Mouse (Mus musculus) gastrocnemius, adult 2 months (tissue): ENCODE measurements around the gene Tymp. TPM values are rescaled to one million over a fixed set of nuclear protein-coding genes. Genes with fewer than 3 reads are reported as not detected.
A peak's percentile ranks its signal among the peaks of the same experiment; 100 is the strongest.

Experiments used
- DNase-seq: peaks from one replicate; pipeline ENCODE4 v3.0.0; 2022
- H3K27ac ChIP-seq: fragments of 200-600 bp; 2 replicates; pipeline ENCODE4 v1.8.1; 2022; ENCODE audit warnings: mild to moderate bottlenecking
- H3K4me3 ChIP-seq: fragments of 200-600 bp; 2 replicates; pipeline ENCODE4 v1.8.1; 2022; ENCODE audit warnings: mild to moderate bottlenecking, moderate library complexity
- CTCF ChIP-seq: fragments of 200-600 bp; IDR thresholded peaks from 2 replicates; pipeline ENCODE4 v1.8.1; 2022; ENCODE audit warnings: antibody characterized with exemption, mild to moderate bottlenecking, moderate library complexity
- intact Hi-C: fragments of 180-260 bp; cut with DNase I; formaldehyde crosslinking; loops from one replicate; pipeline ENCODE4 v1.15.1; 2025
- total RNA-seq, 2 experiments: library from RNA; stranded (reverse); gene quantifications; 2 replicates each; pipeline ENCODE4 v1.2.3; 2021

Tymp gene
- total RNA-seq, 2 experiments from 2014 or later = 0.25 to 0.64 TPM

- intact Hi-C loops = loop anchor here (5.0 kb wide), 1 partner anchor 95 kb away; no protein-coding TSS in a partner anchor
- Histone ChIP-seq H3K27ac (no peak overlapping the region), H3K4me3 (no peak overlapping the region)
- TF ChIP-seq CTCF = no peak
- no peak for DNase-seq
Measured at GRCm38 (mm10) chr15:89372068-89372467, 4.8 kb downstream of the Tymp start.

DNA sequence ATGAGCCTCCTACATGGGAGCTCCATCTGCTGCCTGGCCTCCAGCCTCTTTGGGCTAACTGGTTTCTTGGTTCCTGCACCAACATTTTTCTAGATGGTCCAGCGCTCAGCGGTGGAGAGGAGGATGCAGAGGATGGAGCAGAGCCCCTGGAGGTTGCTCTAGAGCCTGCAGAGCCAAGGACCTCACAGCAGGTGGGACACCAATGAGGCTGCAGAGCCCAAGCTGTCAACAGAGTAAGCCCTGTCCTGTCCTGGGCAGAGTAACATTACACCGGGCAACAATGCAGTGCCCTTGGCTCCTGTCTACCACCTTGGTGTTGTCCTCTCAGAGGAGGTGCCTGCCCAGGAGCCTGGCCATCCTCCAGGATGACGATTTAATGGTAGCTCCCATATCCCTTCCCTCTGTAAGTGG, 11.7 kb downstream of the Tymp start:
- intact Hi-C loops = no loop called here
- no peak for TF ChIP-seq CTCF
- Histone ChIP-seq H3K27ac (no peak overlapping the region), H3K4me3 (no peak overlapping the region)
- DNase-seq = no peak

DNA sequence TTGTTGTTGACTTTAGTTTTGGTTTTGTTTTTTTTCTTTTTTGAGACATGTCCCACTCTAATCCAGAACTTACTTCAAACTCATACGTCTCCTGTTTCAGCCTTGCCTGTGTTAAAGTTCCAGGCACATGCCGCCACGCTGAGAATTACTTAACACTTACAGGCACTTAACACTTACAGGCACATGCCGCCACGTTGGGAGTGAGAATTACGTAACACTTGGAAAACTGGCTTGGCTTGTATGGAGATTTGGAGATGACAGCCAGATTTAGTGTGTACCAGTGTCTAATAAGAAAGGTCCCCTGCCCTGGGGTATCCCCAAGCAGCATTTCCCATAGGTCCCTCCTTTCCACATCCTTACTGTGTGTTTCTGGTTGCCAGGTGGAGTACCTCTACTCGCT, 13.8 kb downstream of the Tymp start:
- no peak for TF ChIP-seq CTCF
- DNase-seq = no peak
- intact Hi-C loops = no loop called here
- Histone ChIP-seq H3K4me3 (no peak overlapping the region), H3K27ac (no peak overlapping the region)

GRCm38 (mm10) chr15:89358784-89359183, 18.1 kb downstream of the Tymp start:
- no peak for TF ChIP-seq CTCF
- intact Hi-C loops = loop anchor here (10.0 kb wide), 1 partner anchor 176 kb away; no protein-coding TSS in a partner anchor
- no peak overlapping the region for H3K4me3 ChIP-seq
- no peak overlapping the region for H3K27ac ChIP-seq
- DNase-seq = no peak

GRCm38 (mm10) chr15:89356372-89356771, 20.5 kb downstream of the Tymp start:
- peak overlapping the region; percentile 94 for H3K27ac ChIP-seq
- DNase-seq = no peak
- intact Hi-C loops = loop anchor here (2.0 to 10.0 kb wide), 3 partner anchors 72 to 538 kb away; partner anchors contain the start of genes Alg12, C730034F03Rik, Chkb and Creld2
- peak overlapping the region; percentile 96 for H3K4me3 ChIP-seq
- TF ChIP-seq CTCF = no peak

GRCm38 (mm10) chr15:89355241-89356187, 21.3 kb downstream of the Tymp start, which contains the start of the genes Lmf2 and Ncaph2:
Gene Lmf2 (minus strand): TSS chr15:89355659.
Gene Ncaph2 (plus strand): TSS chr15:89355719.
- Histone ChIP-seq H3K27ac (peak within 1 kb of the TSS; percentile 94), H3K4me3 (peak within 1 kb of the TSS; percentile 96)
- DNase-seq = peak; percentile 97
- no peak for TF ChIP-seq CTCF
- intact Hi-C loops = loop anchor here (1.0 to 10.0 kb wide), 5 partner anchors 18 to 537 kb away; partner anchors contain the start of genes Alg12, C730034F03Rik, Chkb and Creld2

GRCm38 (mm10) chr15:89354455-89354854, 22.4 kb downstream of the Tymp start:
- DNase-seq = no peak
- H3K4me3 ChIP-seq = peak overlapping the region; percentile 96
- H3K27ac ChIP-seq = peak overlapping the region; percentile 94
- intact Hi-C loops = loop anchor here (2.0 to 10.0 kb wide), 2 partner anchors 38 to 180 kb away; no protein-coding TSS in a partner anchor
- TF ChIP-seq CTCF = no peak

GRCm38 (mm10) chr15:89353837-89354236, 23.0 kb downstream of the Tymp start:
- intact Hi-C loops = loop anchor here (2.0 to 10.0 kb wide), 2 partner anchors 37 to 181 kb away; no protein-coding TSS in a partner anchor
- DNase-seq = no peak
- no peak overlapping the region; the same call in 1 of the 2 replicates for H3K4me3 ChIP-seq
- no peak overlapping the region for H3K27ac ChIP-seq
- no peak for TF ChIP-seq CTCF

DNA sequence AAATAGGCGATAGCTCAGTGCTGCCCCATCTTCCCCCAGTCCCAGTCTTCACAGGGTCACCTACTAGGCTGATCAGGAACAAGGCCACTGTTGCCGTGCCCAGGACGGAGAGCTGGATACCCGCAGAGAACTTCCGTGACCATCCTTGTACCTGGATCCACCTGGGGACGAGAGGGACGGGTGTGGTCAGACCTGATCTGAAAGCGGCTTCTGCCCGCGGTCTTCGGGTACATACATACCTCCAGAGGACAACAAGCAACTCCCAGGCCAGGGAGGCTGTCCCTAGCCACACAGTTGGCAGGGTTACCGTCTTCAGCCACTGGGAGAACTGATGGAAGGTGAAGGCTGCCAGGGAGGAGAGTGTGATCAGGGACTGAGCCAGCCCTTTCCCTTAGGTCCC, 24.0 kb downstream of the Tymp start:
- H3K27ac ChIP-seq = no peak overlapping the region
- intact Hi-C loops = loop anchor here (10.0 kb wide), 1 partner anchor 182 kb away; no protein-coding TSS in a partner anchor
- no peak for DNase-seq
- H3K4me3 ChIP-seq = no peak overlapping the region
- no peak for TF ChIP-seq CTCF

- no peak overlapping the region for H3K27ac ChIP-seq
- no peak for TF ChIP-seq CTCF
Measured at GRCm38 (mm10) chr15:89352054-89352453, 24.8 kb downstream of the Tymp start.

DNA sequence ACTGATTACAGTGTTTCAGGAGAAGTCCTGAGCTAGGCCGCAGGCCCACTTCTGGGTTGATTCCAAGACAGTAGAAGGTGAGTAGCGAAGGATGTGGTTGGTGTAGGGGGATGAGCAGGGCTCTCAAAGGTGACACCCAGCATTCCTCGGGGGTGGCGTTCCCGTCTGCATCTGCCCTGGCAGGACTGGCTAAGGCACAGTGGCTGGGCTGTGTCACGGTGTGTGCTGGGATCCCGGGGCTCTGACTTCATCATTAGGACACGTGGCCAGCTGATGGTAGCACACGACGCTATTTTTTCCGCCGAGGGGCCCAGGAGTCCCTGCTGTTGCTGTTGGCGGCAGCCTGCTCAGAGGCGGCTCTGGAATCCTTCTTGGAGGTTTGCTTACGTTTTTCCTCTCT, 25.5 kb downstream of the Tymp start:
- no peak for DNase-seq
- H3K27ac ChIP-seq = peak overlapping the region; percentile 74; the same call in 1 of the 2 replicates
- no peak for TF ChIP-seq CTCF
- intact Hi-C loops = loop anchor here (10.0 kb wide), 1 partner anchor 183 kb away; no protein-coding TSS in a partner anchor
- no peak overlapping the region for H3K4me3 ChIP-seq

More at GRCm38 (mm10) chr15:89352054-89352453, 24.8 kb downstream of the Tymp start:
- intact Hi-C loops = loop anchor here (10.0 kb wide), 1 partner anchor 183 kb away; no protein-coding TSS in a partner anchor
- H3K4me3 ChIP-seq = no peak overlapping the region
- DNase-seq = no peak

GRCm38 (mm10) chr15:89350447-89350846, 26.4 kb downstream of the Tymp start:
- intact Hi-C loops = loop anchor here (10.0 kb wide), 1 partner anchor 184 kb away; no protein-coding TSS in a partner anchor
- no peak for TF ChIP-seq CTCF
- no peak for DNase-seq
- H3K27ac ChIP-seq = peak overlapping the region; percentile 74
- peak overlapping the region; percentile 50 for H3K4me3 ChIP-seq

GRCm38 (mm10) chr15:89343325-89343724, 33.5 kb downstream of the Tymp start:
- no peak overlapping the region for H3K4me3 ChIP-seq
- TF ChIP-seq CTCF = peak; percentile 62
- intact Hi-C loops = no loop called here
- DNase-seq = no peak
- no peak overlapping the region for H3K27ac ChIP-seq
